Mouse (Mus musculus) thymus, adult 2 months (tissue): ENCODE results near the gene Col25a1.

Experiments used
- CTCF ChIP-seq: fragments of 200-500 bp; IDR thresholded peaks from 2 replicates; pipeline ENCODE4 v1.5.1; 2012; ENCODE audit warnings: mild to moderate bottlenecking, control low read depth, low read length, moderate library complexity, borderline replicate concordance; ENCODE audit not compliant: control insufficient read depth, poor library complexity, insufficient read depth; ENCODE audit errors: extremely low read depth
- POLR2A ChIP-seq: fragments of 200-500 bp; IDR thresholded peaks from 2 replicates; pipeline ENCODE4 v1.6.1; 2012; ENCODE audit warnings: mild to moderate bottlenecking, low read length, control low read depth, moderate library complexity; ENCODE audit not compliant: control insufficient read depth, poor library complexity, insufficient read depth; ENCODE audit errors: extremely low read depth

DNA sequence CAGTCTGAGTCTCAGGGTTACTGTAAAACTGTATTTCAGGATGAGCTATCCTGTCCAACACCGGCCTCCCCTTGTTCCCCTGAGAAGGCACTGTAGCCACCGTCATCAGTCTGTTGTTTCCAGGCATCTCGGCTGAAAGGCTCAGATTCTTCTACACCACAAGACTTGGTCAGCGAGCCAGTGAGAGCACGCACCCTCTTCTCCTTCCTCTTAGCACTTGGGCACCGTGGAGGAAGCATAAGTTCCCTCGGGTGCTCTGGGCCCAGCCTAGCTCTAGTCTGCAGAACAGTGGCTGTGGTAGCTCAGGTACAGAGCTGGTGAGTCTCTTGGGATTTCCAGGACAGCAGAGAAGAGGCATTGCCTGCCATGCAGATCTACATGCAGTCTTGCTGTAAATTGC lies 229.5 kb downstream of the Col25a1 start:
- TF ChIP-seq CTCF, result no peak
- no peak for TF ChIP-seq POLR2A
